Mouse (Mus musculus) embryo, embryonic 11 days (tissue): ENCODE results near the gene Galnt10.

Experiments used
- DNase-seq: peaks from one replicate; pipeline ENCODE4 v3.0.0-alpha.2; 2015

Gene Galnt10

GRCm38 (mm10) chr11:57645018-57645559, at the start of gene Galnt10:
Gene Galnt10, plus strand, starts transcription at chr11:57645442.
- peak; percentile 93 for DNase-seq

DNA sequence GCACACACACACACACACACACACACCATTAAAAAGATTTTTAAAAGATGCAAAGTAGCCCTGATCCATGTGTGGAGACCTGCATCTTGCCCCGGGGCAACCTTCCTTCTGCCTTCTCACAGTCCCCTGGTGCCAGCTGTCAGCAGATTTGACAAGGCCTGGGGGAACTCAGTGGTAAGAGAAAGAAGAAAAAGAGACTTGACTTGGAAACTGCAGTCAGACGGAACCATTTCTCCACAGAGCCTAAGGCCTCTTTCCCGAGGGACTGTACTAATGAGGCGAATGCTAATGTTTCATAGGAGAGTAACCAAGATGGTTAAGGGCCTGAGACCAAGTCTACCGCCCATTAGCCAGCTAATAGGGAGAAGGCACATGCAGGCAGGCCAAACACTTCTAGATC, 49.3 kb upstream of the Galnt10 start:
- DNase-seq = no peak

- DNase-seq = no peak
These were observed 47.1 kb upstream of the Galnt10 start for GRCm38 (mm10) chr11:57598161-57598560.

DNA sequence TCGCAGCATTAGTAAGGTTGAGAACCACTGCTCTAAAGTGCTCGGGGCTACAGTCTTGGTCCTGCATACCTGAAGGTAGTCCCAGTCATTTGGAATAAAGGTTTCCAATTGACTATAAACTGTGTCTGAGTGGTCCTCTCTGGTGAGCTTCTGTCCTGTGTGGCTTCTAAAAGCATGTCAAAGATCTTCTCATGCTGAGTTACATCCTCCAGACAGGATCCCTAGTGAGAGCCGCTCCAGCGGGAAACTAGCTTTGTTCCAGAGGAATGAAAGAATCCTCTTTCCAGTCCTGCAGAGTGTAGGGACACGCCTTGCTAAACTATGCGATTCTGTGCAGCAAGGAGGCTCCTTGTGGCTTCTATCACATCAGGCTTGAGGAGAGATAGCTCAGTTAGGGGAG, 45.9 kb upstream of the Galnt10 start:
- no peak for DNase-seq

GRCm38 (mm10) chr11:57600113-57600512, 45.1 kb upstream of the Galnt10 start:
- no peak for DNase-seq

DNA sequence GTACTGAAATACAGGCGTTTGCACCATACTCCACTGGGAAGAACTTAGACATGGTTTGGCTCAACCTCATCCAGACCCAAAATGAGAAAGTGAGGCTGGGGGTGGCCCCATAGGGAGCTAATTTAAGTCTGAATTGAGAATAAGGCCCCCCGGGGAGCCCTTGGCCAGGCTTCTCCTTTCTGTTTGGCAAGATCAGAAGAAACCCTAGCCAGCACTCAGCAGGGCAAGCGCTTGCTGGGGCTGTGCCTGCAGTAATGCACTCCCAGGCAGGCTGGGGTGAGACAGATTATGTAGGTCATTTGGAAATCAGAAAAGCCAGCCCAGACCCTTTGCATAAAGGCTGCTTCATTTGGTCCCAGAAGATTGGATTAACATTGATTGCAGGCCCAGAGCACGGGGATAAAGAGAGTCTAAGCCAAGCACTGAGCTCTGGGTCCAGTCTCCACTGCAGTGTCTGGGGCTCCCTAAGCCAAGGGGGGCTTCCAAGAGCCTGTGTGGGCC, 44.6 kb upstream of the Galnt10 start:
- peak; percentile 36 for DNase-seq

DNA sequence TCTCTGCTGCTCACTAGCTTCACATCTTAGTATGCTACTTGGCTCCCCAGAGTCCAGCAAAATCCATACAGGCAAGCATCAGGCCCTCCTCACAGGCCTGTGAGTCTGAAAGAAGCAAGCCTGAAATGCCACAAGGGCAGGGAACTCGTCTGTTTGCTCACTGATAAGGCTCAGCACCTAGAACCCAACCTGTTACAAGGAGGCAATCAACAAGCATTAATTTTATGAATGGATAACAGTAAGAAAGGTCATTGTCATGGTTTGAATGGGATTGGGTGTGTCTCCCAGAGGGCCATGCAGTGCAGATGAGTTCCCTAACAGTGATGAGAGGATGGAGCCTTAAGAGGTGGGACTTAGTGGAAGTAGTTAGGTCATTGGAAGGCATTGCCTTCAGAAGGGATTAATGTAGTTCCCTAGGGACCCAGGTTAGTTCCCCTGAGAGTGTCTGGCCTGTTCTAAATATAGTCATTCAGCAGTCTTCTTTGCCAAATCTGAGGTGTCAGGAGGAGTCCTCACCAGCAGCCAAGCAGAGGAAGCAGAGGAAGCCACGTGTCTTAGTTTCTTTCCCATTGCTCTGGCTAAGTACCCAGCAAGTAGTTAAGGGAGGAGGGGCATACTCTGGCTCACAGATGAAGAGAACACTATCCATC, 43.3 kb upstream of the Galnt10 start:
- no peak for DNase-seq

DNA sequence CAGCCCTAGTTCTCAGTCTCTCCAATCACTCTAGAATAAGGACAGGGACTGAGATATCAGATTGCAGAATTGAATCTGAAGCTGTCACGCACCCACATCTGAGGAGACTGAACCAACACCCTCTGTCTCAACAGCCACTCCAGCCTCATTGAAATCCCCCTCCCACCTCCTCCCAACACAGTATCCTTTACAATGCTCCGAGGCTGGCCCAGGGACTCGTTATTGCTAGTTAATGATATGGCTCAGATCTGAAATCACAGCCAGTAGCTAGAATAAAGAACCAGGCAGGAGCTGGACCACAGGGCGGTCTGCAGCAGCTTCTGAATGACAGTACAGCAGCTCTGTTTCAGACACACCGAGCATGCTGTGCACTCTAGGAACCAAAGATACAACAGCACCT, 40.2 kb upstream of the Galnt10 start:
- DNase-seq = no peak

- no peak for DNase-seq
These were observed 39.6 kb upstream of the Galnt10 start for GRCm38 (mm10) chr11:57605660-57606059.

DNA sequence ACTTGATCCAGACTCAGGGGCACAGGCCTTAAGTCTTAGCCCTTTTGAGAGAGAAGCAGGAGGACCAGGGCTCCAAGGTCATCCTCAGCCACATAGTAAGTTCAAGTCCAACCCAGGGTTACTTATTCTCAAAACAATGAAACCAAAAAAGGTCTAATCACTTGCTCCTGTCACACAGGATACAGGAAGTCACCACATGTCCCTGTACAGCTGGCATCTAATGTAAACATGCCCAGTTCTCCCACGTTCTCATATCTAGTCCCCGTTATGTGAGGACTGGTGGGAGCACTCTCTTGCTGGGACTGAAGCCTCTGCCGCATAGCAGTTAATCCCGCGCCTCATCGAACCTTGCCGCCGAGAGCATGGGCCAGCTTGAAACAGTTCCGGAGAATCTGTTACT, 30.7 kb upstream of the Galnt10 start:
- no peak for DNase-seq

DNA sequence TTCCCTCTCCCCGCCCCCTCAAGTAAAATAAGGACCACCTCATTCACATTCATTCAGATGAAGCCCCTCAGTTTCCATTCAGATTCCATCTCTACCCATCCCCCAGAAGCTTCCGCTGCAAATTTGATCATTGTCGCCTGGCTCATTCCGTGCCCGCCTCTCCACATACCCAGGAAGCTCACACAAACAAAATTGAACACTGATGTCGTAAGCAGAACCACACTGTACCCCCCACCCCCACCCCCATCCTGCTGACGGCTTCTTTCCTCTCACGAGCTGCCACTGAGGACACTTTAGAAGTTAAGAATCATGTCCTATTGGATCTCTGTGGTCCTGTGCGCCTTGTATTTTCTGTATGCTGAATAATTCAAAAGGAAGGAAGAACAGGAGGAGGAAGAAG, 30.0 kb upstream of the Galnt10 start:
- DNase-seq = no peak

DNA sequence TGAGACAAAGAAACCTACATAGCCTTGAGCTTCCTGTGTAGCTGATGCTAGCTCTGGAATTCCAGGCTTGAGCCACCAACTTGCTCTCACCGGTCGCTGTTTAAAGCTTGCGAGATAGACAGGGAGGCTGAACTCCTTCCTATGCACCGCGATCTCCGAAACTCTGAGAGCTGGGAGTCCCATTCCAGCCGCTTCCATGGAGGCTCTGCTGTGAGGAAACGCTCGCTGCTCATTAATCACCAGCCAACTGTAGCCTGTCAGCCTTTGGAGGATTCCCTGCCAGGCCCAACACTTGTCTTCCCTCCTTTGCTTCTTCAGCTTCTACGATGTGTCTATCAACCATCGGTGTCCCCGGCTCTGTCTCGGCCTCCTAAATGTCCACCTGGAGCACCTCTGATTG, 29.4 kb upstream of the Galnt10 start:
- DNase-seq = peak; percentile 46

DNA sequence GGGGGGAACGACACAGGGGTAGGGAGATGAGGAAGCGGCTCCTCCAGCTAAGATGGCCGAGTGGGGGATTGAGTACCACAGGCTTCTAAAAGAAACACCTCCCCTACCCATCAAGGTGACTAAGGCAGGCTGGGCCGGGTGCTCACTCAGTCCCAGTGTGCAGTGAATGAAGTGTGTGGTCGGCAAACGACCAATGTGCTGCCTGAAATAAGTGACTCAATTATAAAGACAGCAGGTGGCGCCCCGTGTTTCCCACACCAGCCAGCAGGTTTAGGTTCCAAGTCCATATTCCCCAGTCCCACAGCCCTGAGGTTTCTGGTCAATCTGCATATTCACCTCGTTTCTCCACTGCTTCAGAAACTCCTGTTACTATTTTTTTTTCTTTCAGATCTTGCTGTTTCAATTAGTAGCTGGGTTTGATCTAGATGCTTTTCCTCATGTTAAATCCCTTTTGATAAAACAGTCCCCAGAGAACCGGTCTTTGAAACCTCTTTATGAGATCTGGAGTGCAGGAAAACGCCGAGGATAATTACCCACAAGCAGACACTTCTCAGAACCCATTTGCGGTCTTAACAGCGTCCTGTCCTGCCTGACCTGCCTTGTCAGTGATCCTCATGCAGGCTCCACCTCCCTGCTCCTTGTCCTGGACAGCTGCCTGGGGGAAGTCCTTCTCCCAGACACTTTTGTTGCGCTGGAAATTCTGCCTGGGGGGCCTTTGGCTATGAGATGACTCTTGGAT, 27.5 kb upstream of the Galnt10 start:
- peak; percentile 68 for DNase-seq

DNA sequence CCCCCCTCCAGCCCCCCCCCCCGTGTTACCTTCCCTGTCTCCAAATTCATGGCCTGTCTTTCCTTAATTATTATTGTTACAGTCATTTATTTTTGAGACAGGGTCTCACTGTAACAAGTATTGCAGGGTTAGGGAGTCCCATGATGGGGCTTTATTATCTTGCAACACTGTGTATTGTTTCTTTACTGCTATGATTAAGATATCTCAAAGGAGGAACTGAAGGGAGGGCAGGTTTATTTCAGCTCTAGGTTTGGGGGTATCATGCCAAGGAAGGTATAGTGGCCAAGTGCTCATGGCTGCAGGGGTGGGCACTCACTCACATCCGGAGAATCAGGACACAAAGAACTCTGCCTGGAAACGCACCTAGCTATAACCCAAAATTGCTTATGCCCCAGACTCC, 23.8 kb upstream of the Galnt10 start:
- no peak for DNase-seq

DNA sequence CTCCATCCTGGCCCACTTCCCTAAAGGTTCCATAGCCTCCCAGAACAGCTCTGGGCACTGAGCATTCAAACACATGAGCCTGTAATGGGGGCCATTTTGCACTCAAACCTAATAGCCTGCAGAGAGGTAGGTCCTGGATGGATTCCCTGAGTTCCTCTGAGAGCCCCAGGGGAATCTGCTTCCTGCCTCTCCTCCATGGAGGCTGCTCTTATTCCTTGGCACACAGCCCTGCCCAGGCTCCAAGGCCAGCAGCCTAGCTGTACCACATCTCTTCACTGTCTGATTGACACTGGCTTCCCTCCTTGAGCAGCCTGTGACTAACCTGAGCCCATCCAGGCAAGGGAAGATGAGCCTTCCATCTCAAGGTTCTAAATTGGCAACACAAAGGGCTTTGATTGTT, 23.4 kb upstream of the Galnt10 start:
- DNase-seq = no peak

DNA sequence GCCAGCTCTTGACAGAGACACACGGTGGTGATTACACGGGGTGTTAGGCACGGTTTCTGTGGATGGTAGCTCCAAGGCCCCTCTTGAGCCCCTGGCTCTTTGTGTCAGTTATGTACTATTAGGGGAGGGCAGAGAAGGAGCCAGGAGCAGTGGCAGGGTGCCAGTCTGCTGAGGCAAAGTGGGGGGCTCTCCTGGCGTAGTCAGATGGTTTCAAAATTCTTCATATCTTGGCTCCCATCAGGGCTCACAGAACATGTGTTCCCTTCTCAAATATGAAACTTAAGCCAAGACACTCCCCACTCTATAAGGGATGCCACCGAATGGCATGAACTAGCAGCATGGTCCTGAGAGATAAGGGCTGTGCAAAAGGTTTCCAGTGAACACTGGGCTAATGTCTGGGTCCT, 20.8 kb upstream of the Galnt10 start:
- no peak for DNase-seq

- no peak for DNase-seq
These were observed 19.8 kb upstream of the Galnt10 start for GRCm38 (mm10) chr11:57625465-57625864.

- DNase-seq = peak; percentile 42
These were observed 18.0 kb upstream of the Galnt10 start for GRCm38 (mm10) chr11:57627086-57627735.

- DNase-seq = no peak
These were observed 13.3 kb upstream of the Galnt10 start for GRCm38 (mm10) chr11:57631805-57632485.

- no peak for DNase-seq
These were observed 12.2 kb upstream of the Galnt10 start for GRCm38 (mm10) chr11:57633006-57633405.

- no peak for DNase-seq
These were observed 11.2 kb upstream of the Galnt10 start for GRCm38 (mm10) chr11:57633975-57634585.

GRCm38 (mm10) chr11:57635148-57635547, 10.1 kb upstream of the Galnt10 start:
- no peak for DNase-seq

- DNase-seq = no peak
These were observed 1.6 kb upstream of the Galnt10 start for GRCm38 (mm10) chr11:57643691-57644090.
